Mouse (Mus musculus) forelimb bud, embryonic 11.5 days (tissue): Measurements from ENCODE around the gene Wnt6.

ENCODE experiments used
- DNase-seq: peaks from one replicate; pipeline ENCODE4 v3.0.0-alpha.2; 2012; ENCODE audit warnings: low read depth, low spot score

The Wnt6 gene

GRCm38 (mm10) chr1:74774062-74774461, 2.4 kb downstream of the Wnt6 start:
- DNase-seq = no peak

GRCm38 (mm10) chr1:74775816-74776215, 4.1 kb downstream of the Wnt6 start:
- DNase-seq = no peak

- DNase-seq = no peak
Observed at GRCm38 (mm10) chr1:74778934-74779486, 7.3 kb downstream of the Wnt6 start.

- DNase-seq = no peak
Observed at GRCm38 (mm10) chr1:74782045-74782444, 10.4 kb downstream of the Wnt6 start.

- DNase-seq = no peak
Observed at GRCm38 (mm10) chr1:74783554-74783953, 11.9 kb downstream of the Wnt6 start.

GRCm38 (mm10) chr1:74784041-74784759, 12.5 kb downstream of the Wnt6 start:
- peak; percentile 70 for DNase-seq

- DNase-seq = peak; percentile 87
Observed at GRCm38 (mm10) chr1:74787846-74788245, 16.2 kb downstream of the Wnt6 start.

GRCm38 (mm10) chr1:74788603-74789176, 17.0 kb downstream of the Wnt6 start:
- DNase-seq = no peak

GRCm38 (mm10) chr1:74790095-74790494, 18.4 kb downstream of the Wnt6 start:
- no peak for DNase-seq

- no peak for DNase-seq
Observed at GRCm38 (mm10) chr1:74791249-74791648, 19.6 kb downstream of the Wnt6 start, which contains the start of gene Wnt10a. Gene Wnt10a, plus strand, starts transcription at chr1:74791516.

GRCm38 (mm10) chr1:74792831-74793660, 21.4 kb downstream of the Wnt6 start:
- DNase-seq = no peak

GRCm38 (mm10) chr1:74794487-74795144, 22.9 kb downstream of the Wnt6 start:
- DNase-seq = no peak

GRCm38 (mm10) chr1:74795145-74795529, 23.4 kb downstream of the Wnt6 start:
- no peak for DNase-seq

- peak; percentile 64 for DNase-seq
Observed at GRCm38 (mm10) chr1:74797459-74797858, 25.8 kb downstream of the Wnt6 start.

- DNase-seq = no peak
Observed at GRCm38 (mm10) chr1:74800424-74800888, 28.8 kb downstream of the Wnt6 start.

- no peak for DNase-seq
Observed at GRCm38 (mm10) chr1:74801631-74802140, 30.0 kb downstream of the Wnt6 start.

- DNase-seq = peak; percentile 81
Observed at GRCm38 (mm10) chr1:74802795-74803656, 31.3 kb downstream of the Wnt6 start.

- no peak for DNase-seq
Observed at GRCm38 (mm10) chr1:74804211-74804870, 32.6 kb downstream of the Wnt6 start.

GRCm38 (mm10) chr1:74805340-74805835, 33.7 kb downstream of the Wnt6 start:
- DNase-seq = no peak

- no peak for DNase-seq
Observed at GRCm38 (mm10) chr1:74805843-74806242, 34.2 kb downstream of the Wnt6 start.
